Mouse (Mus musculus): ENCODE results near the gene Tspo2. TPM values are rescaled to one million over a fixed set of nuclear protein-coding genes. Genes with fewer than 3 reads are reported as not detected.

Tspo2 gene
- 1.9 TPM in 2 replicates for polyA plus RNA-seq (2014; fragmentation: Nextera tagmentation; extraction: Ambion mirVana)

- ATAC-seq (ENCODE audit: low FRiP score, low TSS enrichment) = peak; percentile 20; the same call in 1 of the 2 replicates
- Histone ChIP-seq H3K27me3 (ENCODE audit: control insufficient read depth, insufficient read depth, low read length) (no peaks in the 10 kb centered on the region), H3K27ac (ENCODE audit: low read depth, low read length) (0 out of 2 replicates have a peak within 1 kb of the TSS, but pooled peaks have one; percentile 4), H3K9ac (ENCODE audit: low read depth, low read length) (no peak within 1 kb of the TSS), H3K4me3 (ENCODE audit: low read length) (no peak within 1 kb of the TSS), H3K4me2 (replicated peaks; ENCODE audit: low read depth, low read length) (no peak within 1 kb of the TSS), H3K36me3 (ENCODE audit: control insufficient read depth, insufficient read depth, low read length) (no peaks in the 10 kb centered on the region), H3K9me3 (ENCODE audit: control insufficient read depth, low read length) (no peaks in the 10 kb centered on the region), H3K4me1 (ENCODE audit: control insufficient read depth, insufficient read depth, low read length) (peaks cover 13% of the 10 kb centered on the region)
- 54% methylated on average over 7 of the region's 7 CpGs for WGBS
Observed at GRCm38 (mm10) chr17:48451353-48451675, at the start of gene Tspo2. Gene Tspo2, minus strand, starts transcription at chr17:48451522.

- 77% methylated on average over 7 of the region's 7 CpGs for WGBS
- no peaks in the 10 kb centered on the region for H3K27me3 ChIP-seq (ENCODE audit: control insufficient read depth, insufficient read depth, low read length)
- no peak for ATAC-seq (ENCODE audit: low FRiP score, low TSS enrichment)
- no peak overlapping the region for H3K4me2 ChIP-seq (replicated peaks; ENCODE audit: low read depth, low read length)
- no peak overlapping the region for H3K9ac ChIP-seq (ENCODE audit: low read depth, low read length)
- H3K36me3 ChIP-seq (ENCODE audit: control insufficient read depth, insufficient read depth, low read length) = no peaks in the 10 kb centered on the region
- no peak overlapping the region for H3K27ac ChIP-seq (ENCODE audit: low read depth, low read length)
- no peak overlapping the region for H3K4me3 ChIP-seq (ENCODE audit: low read length)
- H3K9me3 ChIP-seq (ENCODE audit: control insufficient read depth, low read length) = no peaks in the 10 kb centered on the region
- peaks cover 6% of the 10 kb centered on the region for H3K4me1 ChIP-seq (ENCODE audit: control insufficient read depth, insufficient read depth, low read length)
Observed at GRCm38 (mm10) chr17:48500846-48501445, 49.6 kb upstream of the Tspo2 start.

- ATAC-seq (ENCODE audit: low FRiP score, low TSS enrichment) = no peak
- no peaks in the 10 kb centered on the region for H3K4me1 ChIP-seq (ENCODE audit: control insufficient read depth, insufficient read depth, low read length)
- no peak overlapping the region for H3K4me2 ChIP-seq (replicated peaks; ENCODE audit: low read depth, low read length)
- H3K9me3 ChIP-seq (ENCODE audit: control insufficient read depth, low read length) = no peaks in the 10 kb centered on the region
- WGBS = 68% methylated on average over 3 of the region's 3 CpGs
- no peak overlapping the region for H3K27ac ChIP-seq (ENCODE audit: low read depth, low read length)
- no peaks in the 10 kb centered on the region for H3K36me3 ChIP-seq (ENCODE audit: control insufficient read depth, insufficient read depth, low read length)
- no peak overlapping the region for H3K9ac ChIP-seq (ENCODE audit: low read depth, low read length)
- H3K27me3 ChIP-seq (ENCODE audit: control insufficient read depth, insufficient read depth, low read length) = no peaks in the 10 kb centered on the region
- no peak overlapping the region for H3K4me3 ChIP-seq (ENCODE audit: low read length)
Observed at GRCm38 (mm10) chr17:48497986-48498385, 46.7 kb upstream of the Tspo2 start.

GRCm38 (mm10) chr17:48493986-48494385 lies 42.7 kb upstream of the Tspo2 start:
- Histone ChIP-seq H3K9ac (ENCODE audit: low read depth, low read length) (no peak overlapping the region), H3K36me3 (ENCODE audit: control insufficient read depth, insufficient read depth, low read length) (no peaks in the 10 kb centered on the region), H3K4me2 (replicated peaks; ENCODE audit: low read depth, low read length) (no peak overlapping the region), H3K27me3 (ENCODE audit: control insufficient read depth, insufficient read depth, low read length) (no peaks in the 10 kb centered on the region), H3K9me3 (ENCODE audit: control insufficient read depth, low read length) (no peaks in the 10 kb centered on the region), H3K27ac (ENCODE audit: low read depth, low read length) (no peak overlapping the region), H3K4me1 (ENCODE audit: control insufficient read depth, insufficient read depth, low read length) (no peaks in the 10 kb centered on the region), H3K4me3 (ENCODE audit: low read length) (no peak overlapping the region)
- WGBS = 73% methylated on average over 8 of the region's 8 CpGs
- no peak for ATAC-seq (ENCODE audit: low FRiP score, low TSS enrichment)

GRCm38 (mm10) chr17:48493582-48493981 lies 42.3 kb upstream of the Tspo2 start:
- Histone ChIP-seq H3K4me1 (ENCODE audit: control insufficient read depth, insufficient read depth, low read length) (no peaks in the 10 kb centered on the region), H3K9ac (ENCODE audit: low read depth, low read length) (no peak overlapping the region), H3K4me3 (ENCODE audit: low read length) (no peak overlapping the region), H3K4me2 (replicated peaks; ENCODE audit: low read depth, low read length) (no peak overlapping the region), H3K9me3 (ENCODE audit: control insufficient read depth, low read length) (no peaks in the 10 kb centered on the region), H3K36me3 (ENCODE audit: control insufficient read depth, insufficient read depth, low read length) (no peaks in the 10 kb centered on the region), H3K27me3 (ENCODE audit: control insufficient read depth, insufficient read depth, low read length) (no peaks in the 10 kb centered on the region), H3K27ac (ENCODE audit: low read depth, low read length) (no peak overlapping the region)
- ATAC-seq (ENCODE audit: low FRiP score, low TSS enrichment) = no peak
- 51% methylated on average over 7 of the region's 7 CpGs for WGBS

GRCm38 (mm10) chr17:48492621-48493020 lies 41.3 kb upstream of the Tspo2 start:
- no peaks in the 10 kb centered on the region for H3K36me3 ChIP-seq (ENCODE audit: control insufficient read depth, insufficient read depth, low read length)
- WGBS = 84% methylated on average over 8 of the region's 8 CpGs
- no peaks in the 10 kb centered on the region for H3K9me3 ChIP-seq (ENCODE audit: control insufficient read depth, low read length)
- no peaks in the 10 kb centered on the region for H3K27me3 ChIP-seq (ENCODE audit: control insufficient read depth, insufficient read depth, low read length)
- no peak for ATAC-seq (ENCODE audit: low FRiP score, low TSS enrichment)
- H3K27ac ChIP-seq (ENCODE audit: low read depth, low read length) = no peak overlapping the region
- no peak overlapping the region for H3K4me3 ChIP-seq (ENCODE audit: low read length)
- H3K4me1 ChIP-seq (ENCODE audit: control insufficient read depth, insufficient read depth, low read length) = no peaks in the 10 kb centered on the region
- no peak overlapping the region for H3K4me2 ChIP-seq (replicated peaks; ENCODE audit: low read depth, low read length)
- H3K9ac ChIP-seq (ENCODE audit: low read depth, low read length) = no peak overlapping the region

GRCm38 (mm10) chr17:48489466-48489865 lies 38.1 kb upstream of the Tspo2 start:
- no peak overlapping the region for H3K9ac ChIP-seq (ENCODE audit: low read depth, low read length)
- H3K27ac ChIP-seq (ENCODE audit: low read depth, low read length) = no peak overlapping the region
- no peaks in the 10 kb centered on the region for H3K36me3 ChIP-seq (ENCODE audit: control insufficient read depth, insufficient read depth, low read length)
- no peaks in the 10 kb centered on the region for H3K4me1 ChIP-seq (ENCODE audit: control insufficient read depth, insufficient read depth, low read length)
- no peaks in the 10 kb centered on the region for H3K9me3 ChIP-seq (ENCODE audit: control insufficient read depth, low read length)
- 82% methylated on average over 3 of the region's 3 CpGs for WGBS
- no peak for ATAC-seq (ENCODE audit: low FRiP score, low TSS enrichment)
- no peaks in the 10 kb centered on the region for H3K27me3 ChIP-seq (ENCODE audit: control insufficient read depth, insufficient read depth, low read length)
- no peak overlapping the region for H3K4me3 ChIP-seq (ENCODE audit: low read length)
- H3K4me2 ChIP-seq (replicated peaks; ENCODE audit: low read depth, low read length) = no peak overlapping the region

- no peaks in the 10 kb centered on the region for H3K9me3 ChIP-seq (ENCODE audit: control insufficient read depth, low read length)
- H3K4me3 ChIP-seq (ENCODE audit: low read length) = no peak overlapping the region
- WGBS = 92% methylated on average over 5 of the region's 5 CpGs
Observed at GRCm38 (mm10) chr17:48484191-48484590, 32.9 kb upstream of the Tspo2 start.

GRCm38 (mm10) chr17:48483764-48484163 lies 32.4 kb upstream of the Tspo2 start:
- no peak overlapping the region for H3K4me3 ChIP-seq (ENCODE audit: low read length)
- H3K27ac ChIP-seq (ENCODE audit: low read depth, low read length) = no peak overlapping the region
- no peak for ATAC-seq (ENCODE audit: low FRiP score, low TSS enrichment)
- H3K27me3 ChIP-seq (ENCODE audit: control insufficient read depth, insufficient read depth, low read length) = no peaks in the 10 kb centered on the region
- WGBS = 82% methylated on average over 5 of the region's 5 CpGs
- no peaks in the 10 kb centered on the region for H3K9me3 ChIP-seq (ENCODE audit: control insufficient read depth, low read length)
- H3K4me1 ChIP-seq (ENCODE audit: control insufficient read depth, insufficient read depth, low read length) = no peaks in the 10 kb centered on the region
- H3K9ac ChIP-seq (ENCODE audit: low read depth, low read length) = no peak overlapping the region
- no peak overlapping the region for H3K4me2 ChIP-seq (replicated peaks; ENCODE audit: low read depth, low read length)
- no peaks in the 10 kb centered on the region for H3K36me3 ChIP-seq (ENCODE audit: control insufficient read depth, insufficient read depth, low read length)

More at GRCm38 (mm10) chr17:48484191-48484590, 32.9 kb upstream of the Tspo2 start:
- ATAC-seq (ENCODE audit: low FRiP score, low TSS enrichment) = no peak
- H3K36me3 ChIP-seq (ENCODE audit: control insufficient read depth, insufficient read depth, low read length) = no peaks in the 10 kb centered on the region
- H3K9ac ChIP-seq (ENCODE audit: low read depth, low read length) = no peak overlapping the region
- no peaks in the 10 kb centered on the region for H3K4me1 ChIP-seq (ENCODE audit: control insufficient read depth, insufficient read depth, low read length)
- no peaks in the 10 kb centered on the region for H3K27me3 ChIP-seq (ENCODE audit: control insufficient read depth, insufficient read depth, low read length)
- H3K4me2 ChIP-seq (replicated peaks; ENCODE audit: low read depth, low read length) = no peak overlapping the region
- H3K27ac ChIP-seq (ENCODE audit: low read depth, low read length) = no peak overlapping the region

Data from kidney, embryonic 14.5 days (tissue).